Mouse (Mus musculus): ENCODE data around the gene Tmem131. TPM values are rescaled to one million over a fixed set of nuclear protein-coding genes. Genes with fewer than 3 reads are reported as not detected.
A peak's percentile ranks its signal among the peaks of the same experiment; 100 is the strongest.

Tmem131 gene
- total RNA-seq, 2 experiments from 2014 or later: 40.1 to 42.7 TPM

- intact Hi-C loops (cut with DNase I): no loop called here
- no peak for DNase-seq
Observed at GRCm38 (mm10) chr1:36806181-36806905, 137.1 kb downstream of the Tmem131 start.

GRCm38 (mm10) chr1:36804833-36805232, 138.6 kb downstream of the Tmem131 start:
- intact Hi-C loops (cut with DNase I): no loop called here
- no peak for DNase-seq

DNA sequence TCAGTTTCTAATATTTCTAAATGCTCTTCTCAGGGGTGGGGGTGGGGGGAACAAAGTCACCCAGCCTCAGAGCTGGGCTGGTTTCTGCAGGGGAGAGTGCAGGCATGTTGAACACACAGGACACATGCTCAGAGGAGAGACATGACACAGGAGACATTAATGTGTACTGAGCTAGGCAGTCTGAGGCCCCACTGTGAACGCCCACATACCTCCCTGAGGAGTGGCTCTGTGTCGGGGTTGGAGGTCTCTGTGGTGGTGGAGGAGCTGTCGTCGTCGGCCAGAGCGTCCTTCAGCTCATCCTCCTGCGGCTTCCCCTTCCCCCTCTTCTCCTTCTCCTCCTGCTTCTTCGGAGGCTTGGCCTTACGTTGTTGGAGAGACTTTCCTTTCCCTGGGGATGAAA, 139.2 kb downstream of the Tmem131 start:
- no peak for DNase-seq
- intact Hi-C loops (cut with DNase I): no loop called here

DNA sequence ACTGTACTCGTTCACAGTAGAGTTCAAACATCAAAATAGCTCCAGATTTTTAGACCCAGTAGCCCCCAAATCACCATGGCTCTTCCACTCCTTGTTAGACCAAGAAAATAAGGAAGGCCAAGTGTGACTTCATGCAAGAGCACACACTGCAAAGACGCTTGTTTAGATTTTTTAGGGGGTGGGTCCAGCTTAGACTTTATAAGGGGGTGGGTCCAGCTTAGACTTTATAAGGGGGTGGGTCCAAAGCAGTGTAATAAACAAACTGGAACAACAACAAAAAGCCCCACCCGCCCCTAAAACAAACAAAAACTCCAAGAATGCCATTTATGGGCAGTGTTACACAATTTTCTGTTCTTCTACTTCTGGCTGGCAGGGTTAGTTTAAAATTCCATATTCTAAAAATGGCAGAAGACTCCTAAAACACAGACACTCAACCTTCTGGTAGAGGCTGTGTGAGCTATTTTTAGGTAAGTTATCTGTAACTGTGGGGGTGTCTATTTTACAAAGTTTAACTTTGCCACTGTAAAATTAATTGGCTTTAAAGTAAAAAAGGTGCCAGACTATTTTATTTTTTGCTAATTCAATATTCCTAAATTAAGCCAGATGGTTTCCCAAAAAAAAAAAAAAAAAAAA, 143.0 kb downstream of the Tmem131 start:
- DNase-seq: no peak
- intact Hi-C loops (cut with DNase I): no loop called here

GRCm38 (mm10) chr1:36797481-36797880, 146.0 kb downstream of the Tmem131 start:
- intact Hi-C loops (cut with DNase I): no loop called here
- no peak for DNase-seq

DNA sequence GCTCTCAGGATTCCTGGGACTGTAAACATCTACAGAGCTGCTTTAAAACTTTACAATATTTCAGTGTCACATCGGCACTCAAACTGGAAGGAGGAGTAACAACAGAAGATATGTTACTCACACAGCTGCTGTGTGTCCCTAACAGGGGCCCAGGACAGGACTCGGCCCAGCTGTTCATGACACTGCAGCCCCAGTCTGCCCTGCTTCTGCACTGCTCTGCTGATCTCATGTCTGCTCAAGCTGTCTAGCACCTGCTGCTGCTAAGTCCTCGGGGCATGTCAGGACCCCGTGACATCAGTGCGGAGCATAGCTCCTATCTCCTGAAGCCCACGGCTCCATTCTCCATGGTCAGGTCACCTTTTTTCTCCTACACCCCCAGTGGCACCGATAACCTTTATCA, 146.8 kb downstream of the Tmem131 start:
- intact Hi-C loops (cut with DNase I): no loop called here
- peak in 1 of 2 experiments; percentile 22 for DNase-seq

- intact Hi-C loops (cut with DNase I): loop anchor here (5.0 to 10.0 kb wide), 2 partner anchors 343 to 615 kb away; no protein-coding TSS in a partner anchor
- no peak for DNase-seq
Observed at GRCm38 (mm10) chr1:36789416-36789815, 154.1 kb downstream of the Tmem131 start.

DNA sequence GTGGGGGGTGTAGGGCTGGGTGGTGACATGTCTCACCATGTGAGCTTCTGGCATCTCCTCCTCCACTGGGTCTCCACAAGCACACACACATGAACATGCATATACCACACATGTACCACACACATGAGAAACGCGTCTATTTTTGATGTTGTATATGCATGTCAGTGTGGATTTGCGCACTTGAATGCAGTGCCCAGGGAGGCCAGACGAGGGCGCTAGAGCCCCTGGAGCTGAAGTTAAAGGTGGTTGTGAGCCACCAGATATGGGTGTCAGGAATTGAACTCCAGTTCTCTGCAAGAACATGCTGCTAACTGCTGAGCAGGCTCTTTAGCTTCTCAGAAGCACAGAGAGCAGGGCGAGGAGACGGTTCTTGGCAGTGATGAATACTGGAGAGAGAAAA, 157.1 kb downstream of the Tmem131 start:
- DNase-seq: no peak
- intact Hi-C loops (cut with DNase I): loop anchor here (5.0 to 10.0 kb wide), 2 partner anchors 346 to 618 kb away; no protein-coding TSS in a partner anchor

DNA sequence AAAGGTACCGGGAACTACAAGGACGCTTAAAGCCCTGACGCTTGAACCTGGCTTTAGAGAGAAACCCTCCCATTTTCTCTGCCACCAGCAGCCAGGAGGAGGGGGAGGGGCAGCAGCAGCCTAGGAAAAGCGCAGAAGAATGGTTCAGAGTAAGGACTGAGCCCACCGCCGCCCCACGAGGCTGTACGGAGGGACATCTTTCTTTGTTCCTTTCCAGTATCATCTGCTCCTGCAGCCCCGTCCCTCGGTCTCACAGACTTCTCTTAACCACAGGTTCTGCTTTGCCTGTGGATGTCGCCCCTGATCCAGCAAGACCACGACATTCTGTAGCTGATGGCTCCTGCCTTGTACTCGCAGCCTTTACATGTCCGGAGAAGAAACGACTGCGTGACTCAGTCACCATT, 158.2 kb downstream of the Tmem131 start:
- peak in 1 of 2 experiments; percentile 9 for DNase-seq
- intact Hi-C loops (cut with DNase I): loop anchor here (5.0 to 10.0 kb wide), 2 partner anchors 347 to 620 kb away; no protein-coding TSS in a partner anchor

DNA sequence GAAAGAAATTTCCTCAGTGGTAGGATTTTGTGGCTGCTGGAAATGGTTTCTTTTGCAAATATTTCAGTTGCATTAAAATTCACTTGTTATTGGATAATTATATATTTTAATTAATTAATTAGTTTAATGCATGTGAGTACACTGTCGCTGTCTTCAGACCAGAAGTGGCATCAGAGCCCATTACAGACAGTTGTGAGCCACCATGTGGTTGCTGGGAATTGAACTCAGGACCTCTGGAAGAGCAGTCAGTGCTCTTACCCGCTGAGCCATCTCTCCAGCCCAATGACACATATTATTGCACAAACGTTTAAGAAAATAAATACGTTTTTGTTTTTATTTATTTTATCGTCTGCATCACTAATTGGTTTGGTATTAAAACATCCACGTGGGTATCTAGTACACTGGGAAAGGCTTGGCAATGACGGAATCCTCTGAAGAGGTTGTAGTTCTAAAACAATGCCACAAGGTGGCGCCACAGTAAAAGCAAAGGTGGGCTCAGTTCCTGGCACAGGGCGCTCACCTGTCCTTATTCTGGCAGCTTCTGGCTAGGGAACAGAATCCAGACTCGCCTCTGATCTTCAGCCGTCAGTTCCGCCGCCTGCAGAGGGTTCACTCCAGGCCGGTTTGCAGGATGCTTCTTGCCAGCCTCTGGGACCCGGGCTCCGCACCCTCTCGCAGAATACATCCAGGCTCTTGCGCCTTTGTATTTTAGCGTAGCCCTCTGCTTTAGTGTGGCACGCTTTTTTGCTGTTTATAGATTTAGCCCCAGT, 158.9 kb downstream of the Tmem131 start:
- intact Hi-C loops (cut with DNase I): loop anchor here (1.0 to 10.0 kb wide), 3 partner anchors 348 to 620 kb away; no protein-coding TSS in a partner anchor

DNA sequence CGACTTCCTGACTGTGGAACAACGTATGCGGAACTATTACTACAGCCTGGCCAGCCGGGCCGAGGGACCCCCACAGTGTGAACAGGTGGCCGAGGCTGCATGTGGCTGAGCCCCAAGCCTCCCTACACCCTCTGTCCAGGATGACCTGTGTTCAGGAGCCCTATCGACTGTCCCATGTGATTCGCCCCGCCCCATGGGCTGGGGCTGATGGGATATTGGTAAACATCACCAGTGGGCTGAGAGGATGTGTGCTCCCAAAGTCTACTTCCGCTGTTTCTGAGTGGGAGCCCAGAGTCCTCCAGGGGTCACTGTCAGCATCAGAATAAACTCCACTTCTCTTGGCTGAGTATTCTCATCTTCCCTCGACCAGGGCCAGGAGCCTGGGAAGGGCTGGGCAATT, 161.0 kb downstream of the Tmem131 start:
- intact Hi-C loops (cut with DNase I): loop anchor here (10.0 kb wide), 1 partner anchor 622 kb away; no protein-coding TSS in a partner anchor

More for the DNA sequence above, 158.9 kb downstream of the Tmem131 start:
- DNase-seq: peak; percentile 81 to 90

GRCm38 (mm10) chr1:36780793-36781192, 162.7 kb downstream of the Tmem131 start:
- DNase-seq: no peak
- intact Hi-C loops (cut with DNase I): loop anchor here (10.0 kb wide), 1 partner anchor 624 kb away; no protein-coding TSS in a partner anchor

More for the DNA sequence above, 161.0 kb downstream of the Tmem131 start:
- peak in 1 of 2 experiments; percentile 40 for DNase-seq

- no peak for DNase-seq
- intact Hi-C loops (cut with DNase I): no loop called here
Observed at GRCm38 (mm10) chr1:36772198-36772934, 171.1 kb downstream of the Tmem131 start.

GRCm38 (mm10) chr1:36770998-36771397, 172.5 kb downstream of the Tmem131 start:
- intact Hi-C loops (cut with DNase I): no loop called here
- DNase-seq: no peak

GRCm38 (mm10) chr1:36769951-36770350, 173.5 kb downstream of the Tmem131 start:
- DNase-seq: no peak

GRCm38 (mm10) chr1:36768786-36769185, 174.7 kb downstream of the Tmem131 start:
- intact Hi-C loops (cut with DNase I): no loop called here
- no peak for DNase-seq

More at GRCm38 (mm10) chr1:36769951-36770350, 173.5 kb downstream of the Tmem131 start:
- intact Hi-C loops (cut with DNase I): no loop called here

DNA sequence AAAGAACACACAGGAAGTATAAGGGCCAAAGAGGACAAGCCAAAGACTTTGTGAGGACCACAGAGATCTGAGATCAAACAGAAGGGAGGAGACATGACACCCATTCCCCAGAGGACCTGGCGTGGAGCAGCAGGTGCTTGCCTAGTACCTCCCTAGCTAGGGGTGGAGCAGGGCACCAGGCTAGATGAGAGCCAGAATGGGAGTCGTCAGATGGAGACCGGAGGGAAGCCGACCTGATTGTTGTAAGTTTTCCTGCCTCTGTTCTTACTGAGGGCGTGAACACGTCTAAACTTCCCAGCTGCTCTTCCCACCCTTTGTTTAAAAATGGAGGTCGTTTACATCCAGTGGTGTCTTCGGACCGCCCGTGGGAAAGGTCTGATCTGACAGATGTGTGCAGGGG, 176.1 kb downstream of the Tmem131 start:
- DNase-seq: no peak
- intact Hi-C loops (cut with DNase I): no loop called here

DNA sequence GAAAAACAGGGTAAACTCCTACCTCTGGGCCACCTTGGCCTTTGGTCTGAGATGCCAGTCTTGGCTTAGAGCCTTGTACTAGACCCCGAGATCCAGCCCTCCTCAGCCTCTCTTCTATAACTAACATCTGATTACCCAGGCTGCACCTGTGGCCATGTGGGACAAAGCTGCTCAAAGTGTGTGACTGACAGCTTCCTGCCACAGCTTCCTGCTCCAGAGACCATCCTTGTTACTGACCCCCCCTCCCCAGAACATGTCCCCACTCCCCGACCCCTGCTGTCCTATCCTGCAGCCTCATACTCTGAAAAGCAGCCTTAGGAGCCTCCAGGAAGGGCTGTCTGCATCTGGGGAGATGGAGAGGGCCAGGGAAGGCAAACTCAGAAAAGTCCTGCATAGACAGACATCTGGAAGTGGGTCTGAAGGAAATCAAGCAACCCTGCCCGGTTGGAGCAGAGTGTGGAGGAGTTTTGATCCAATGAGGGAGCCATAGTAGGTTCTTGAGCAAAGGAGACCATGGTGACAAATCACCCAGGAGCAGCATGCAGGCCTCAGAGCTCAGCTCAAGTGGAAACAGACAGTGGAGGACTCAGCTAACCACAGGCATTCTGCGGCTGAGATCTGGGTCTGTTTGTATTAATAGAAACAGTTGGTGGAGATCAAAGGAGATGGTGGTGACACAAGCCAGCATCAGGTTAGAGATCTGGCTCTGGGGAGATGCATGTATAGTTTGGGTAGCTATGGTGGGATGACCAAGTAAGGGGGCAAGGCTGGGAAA, 176.8 kb downstream of the Tmem131 start:
- intact Hi-C loops (cut with DNase I): no loop called here
- DNase-seq: no peak

GRCm38 (mm10) chr1:36761568-36761967, 181.9 kb downstream of the Tmem131 start, which contains the start of gene Zap70:
TSS of gene Zap70 (plus strand) at chr1:36761798.
- DNase-seq: no peak
- intact Hi-C loops (cut with DNase I): no loop called here

Data from heart, postnatal 14 days (tissue).